Mouse (Mus musculus) lung, adult 2 months (tissue): ENCODE measurements at regions not wholly inside any gene's neighbourhood (a gene's known extent, or its start where the extent isn't known, plus 50 kb on each side); places are given as distances from the start of the nearest gene placed in this dataset.

Source experiments
- CTCF ChIP-seq: fragments of 200-500 bp; IDR thresholded peaks from 2 replicates; pipeline ENCODE4 v1.5.1; 2011; ENCODE audit warnings: mild to moderate bottlenecking, low read length, control low read depth; ENCODE audit not compliant: insufficient read depth
- POLR2A ChIP-seq: fragments of 200-500 bp; IDR thresholded peaks from 2 replicates; pipeline ENCODE4 v1.6.1; 2011; ENCODE audit warnings: low read depth, mild to moderate bottlenecking, control low read depth, low read length, borderline replicate concordance; ENCODE audit errors: extremely low read depth

DNA sequence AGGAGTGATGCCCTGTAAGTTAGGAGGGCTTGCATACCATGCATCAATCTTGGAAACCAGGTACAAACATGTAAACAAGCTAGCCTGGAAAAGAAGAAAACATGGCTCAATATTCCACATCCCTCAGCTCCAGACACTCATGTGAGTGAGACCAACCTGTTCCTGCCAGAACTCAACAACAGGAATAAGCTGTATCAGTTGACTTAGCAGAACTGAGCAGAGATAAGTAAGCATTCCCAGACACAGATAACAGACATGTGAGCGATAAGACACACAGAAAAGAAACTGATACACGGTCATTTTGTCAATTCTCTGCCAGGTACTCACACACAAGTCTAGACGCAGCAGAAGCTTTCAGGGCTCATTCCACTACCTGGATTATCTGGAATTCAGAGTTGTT is 198.7 kb downstream of the Ibtk start:
- TF ChIP-seq POLR2A (no peak), CTCF (no peak)
